Mouse (Mus musculus) right cerebral cortex, postnatal 10 days (tissue): ENCODE data around the gene Traf3ip1.

ENCODE experiments used
- DNase-seq, 2 experiments: peaks; one replicate each; pipeline ENCODE4 v3.0.0; 2021; ENCODE audit warnings: low spot score in 2 of 2

The Traf3ip1 gene

GRCm38 (mm10) chr1:91533961-91534723 lies 39.7 kb downstream of the Traf3ip1 start:
- DNase-seq: no peak

- DNase-seq: no peak
Measured at GRCm38 (mm10) chr1:91537786-91538569, 43.5 kb downstream of the Traf3ip1 start.

GRCm38 (mm10) chr1:91538570-91538929 lies 44.1 kb downstream of the Traf3ip1 start:
- DNase-seq: no peak

GRCm38 (mm10) chr1:91539246-91539645 lies 44.8 kb downstream of the Traf3ip1 start:
- no peak for DNase-seq

GRCm38 (mm10) chr1:91539704-91540270 lies 45.3 kb downstream of the Traf3ip1 start:
- peak; percentile 41 to 53 for DNase-seq

- DNase-seq: peak; percentile 95 to 97
Measured at GRCm38 (mm10) chr1:91540271-91540826, 45.9 kb downstream of the Traf3ip1 start, which contains the start of gene Asb1. Gene Asb1 (plus strand): TSS chr1:91540544.

GRCm38 (mm10) chr1:91541042-91541592 lies 46.7 kb downstream of the Traf3ip1 start:
- DNase-seq: peak in 1 of 2 experiments; percentile 44

GRCm38 (mm10) chr1:91543974-91544373 lies 49.5 kb downstream of the Traf3ip1 start:
- no peak for DNase-seq

GRCm38 (mm10) chr1:91545226-91545625 lies 50.8 kb downstream of the Traf3ip1 start:
- DNase-seq: no peak

GRCm38 (mm10) chr1:91547567-91547966 lies 53.1 kb downstream of the Traf3ip1 start:
- DNase-seq: no peak

GRCm38 (mm10) chr1:91549073-91549472 lies 54.6 kb downstream of the Traf3ip1 start:
- DNase-seq: no peak

- no peak for DNase-seq
Measured at GRCm38 (mm10) chr1:91557099-91557498, 62.7 kb downstream of the Traf3ip1 start.

- no peak for DNase-seq
Measured at GRCm38 (mm10) chr1:91561226-91561625, 66.8 kb downstream of the Traf3ip1 start.

GRCm38 (mm10) chr1:91562977-91563590 lies 68.6 kb downstream of the Traf3ip1 start:
- DNase-seq: peak; percentile 40 to 51

- DNase-seq: no peak
Measured at GRCm38 (mm10) chr1:91564004-91564403, 69.6 kb downstream of the Traf3ip1 start.

GRCm38 (mm10) chr1:91564598-91564997 lies 70.2 kb downstream of the Traf3ip1 start:
- no peak for DNase-seq

- no peak for DNase-seq
Measured at GRCm38 (mm10) chr1:91567269-91567668, 72.8 kb downstream of the Traf3ip1 start.

- DNase-seq: no peak
Measured at GRCm38 (mm10) chr1:91572458-91572857, 78.0 kb downstream of the Traf3ip1 start.

GRCm38 (mm10) chr1:91574208-91574607 lies 79.8 kb downstream of the Traf3ip1 start:
- DNase-seq: peak; percentile 74 to 81

GRCm38 (mm10) chr1:91577883-91578517 lies 83.6 kb downstream of the Traf3ip1 start:
- no peak for DNase-seq
